Mouse (Mus musculus): ENCODE data around the gene Uggt1.

- TF ChIP-seq CTCF (IDR thresholded peaks at IDR 0.05; ENCODE audit: low read depth), result no peak
- TF ChIP-seq EP300 (IDR thresholded peaks at IDR 0.05; ENCODE audit: low read depth), result no peak
Observed at GRCm38 (mm10) chr1:36131766-36132165, 112.8 kb downstream of the Uggt1 start.

Measured in liver, embryonic 14.5 days (tissue).